Mouse (Mus musculus) liver, embryonic 12.5 days (tissue): ENCODE measurements around the gene Wdr83. TPM values are rescaled to one million over a fixed set of nuclear protein-coding genes. Genes with fewer than 3 reads are reported as not detected.
"Not testable (repeated sequence)": the region's sequence is repeated elsewhere in the genome, so short reads cannot be mapped to it uniquely, and the experiment has no call there.

Experiments used
- ATAC-seq: fragments of 200-750 bp; cut with Nextera tagmentation; 2 replicates; pipeline ENCODE4 v1.8.0; 2017; ENCODE audit warnings: moderate number of reproducible peaks, mild to moderate bottlenecking, moderate library complexity
- H3K27ac ChIP-seq: fragments of 300-500 bp; sonication (generic); 2 replicates; pipeline ENCODE4 v1.5.1; 2016; ENCODE audit warnings: mild to moderate bottlenecking
- H3K27me3 ChIP-seq: fragments of 300-500 bp; sonication (generic); replicated peaks from 2 replicates; pipeline ENCODE4 v1.6.1; 2016; ENCODE audit warnings: mild to moderate bottlenecking, moderate library complexity
- H3K36me3 ChIP-seq: fragments of 300-500 bp; sonication (generic); 2 replicates; pipeline ENCODE4 v1.6.1; 2016; ENCODE audit warnings: mild to moderate bottlenecking, moderate library complexity
- H3K4me1 ChIP-seq: fragments of 300-500 bp; sonication (generic); 2 replicates; pipeline ENCODE4 v1.6.1; 2016
- H3K4me2 ChIP-seq: fragments of 300-500 bp; sonication (generic); 2 replicates; pipeline ENCODE4 v1.6.1; 2016; ENCODE audit warnings: mild to moderate bottlenecking, moderate library complexity
- H3K4me3 ChIP-seq: fragments of 300-500 bp; sonication (generic); 2 replicates; pipeline ENCODE4 v1.5.1; 2016; ENCODE audit warnings: mild to moderate bottlenecking, moderate library complexity
- H3K9ac ChIP-seq: fragments of 300-500 bp; sonication (generic); 2 replicates; pipeline ENCODE4 v1.6.1; 2016; ENCODE audit warnings: mild to moderate bottlenecking, moderate library complexity
- H3K9me3 ChIP-seq: fragments of 300-500 bp; sonication (generic); replicated peaks from 2 replicates; pipeline ENCODE4 v1.6.1; 2016; ENCODE audit warnings: mild to moderate bottlenecking, moderate library complexity
- WGBS: fragments of 180-500 bp; shearing (Covaris S2); methylation state at CpG from one replicate; pipeline ENCODE4 v1.1.7; 2016; ENCODE audit not compliant: insufficient replicate concordance; 5-methylcytosine and 5-hydroxymethylcytosine counted together
- polyA plus RNA-seq: library from polyadenylated mRNA; unstranded; fragments of >200 nt; fragmentation: Nextera tagmentation; extraction: Ambion mirVana; gene quantifications from 2 replicates; pipeline ENCODE4 v1.2.1, GENCODE M21; 2016

Gene Wdr83
- polyA plus RNA-seq, result 30.8 and 33.1 TPM in 2 replicates

- H3K9ac ChIP-seq, result peak within 1 kb of the TSS; percentile 94
- H3K9me3 ChIP-seq, result no peaks in the 10 kb centered on the region
- H3K4me2 ChIP-seq, result peak within 1 kb of the TSS; percentile 89
- H3K4me1 ChIP-seq, result peaks cover 77% of the 10 kb centered on the region
- peak within 1 kb of the TSS; percentile 95 for H3K4me3 ChIP-seq
- H3K27ac ChIP-seq, result peak within 1 kb of the TSS; percentile 82
- peaks cover 46% of the 10 kb centered on the region for H3K36me3 ChIP-seq
- WGBS, result 0% methylated on average over 9 of the region's 9 CpGs
- no peaks in the 10 kb centered on the region for H3K27me3 ChIP-seq
- ATAC-seq, result peak; percentile 78
These were observed at the start of gene Wdr83 for GRCm38 (mm10) chr8:85081216-85081555. TSS of gene Wdr83 (minus strand) at chr8:85081306.

DNA sequence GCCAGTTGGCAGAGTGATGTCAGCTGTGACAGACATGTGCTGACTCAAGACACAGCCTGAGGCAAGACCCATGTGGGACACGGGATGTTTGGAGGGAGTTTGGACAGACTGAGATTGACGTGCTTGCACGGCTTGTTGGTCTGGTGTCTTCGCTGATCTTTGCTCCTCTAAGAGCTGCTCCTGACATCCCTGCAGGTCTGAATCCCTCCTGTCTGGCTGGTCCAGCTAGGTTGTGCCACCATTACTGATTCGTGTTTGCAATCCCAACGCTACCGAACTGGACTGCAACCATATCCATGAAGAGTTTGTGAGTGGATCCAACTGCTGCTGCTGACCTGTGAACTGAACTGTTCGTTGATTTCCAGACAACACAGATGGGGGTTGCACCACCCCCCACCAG lies 42.6 kb upstream of the Wdr83 start:
- Histone ChIP-seq H3K9me3 (no peaks in the 10 kb centered on the region), H3K4me3 (no peak overlapping the region), H3K4me2 (no peak overlapping the region), H3K27ac (no peak overlapping the region), H3K4me1 (no peaks in the 10 kb centered on the region), H3K36me3 (no peaks in the 10 kb centered on the region), H3K9ac (no peak overlapping the region), H3K27me3 (peaks cover 12% of the 10 kb centered on the region)
- 81% methylated on average over 8 of the region's 8 CpGs for WGBS
- ATAC-seq, result no peak

GRCm38 (mm10) chr8:85122995-85123394 lies 41.9 kb upstream of the Wdr83 start, which contains the start of gene Zfp791:
TSS of gene Zfp791 (minus strand) at chr8:85123095.
- no peak for ATAC-seq
- H3K27ac ChIP-seq, result no peak within 1 kb of the TSS
- no peak within 1 kb of the TSS for H3K4me3 ChIP-seq
- H3K9me3 ChIP-seq, result no peaks in the 10 kb centered on the region
- H3K4me2 ChIP-seq, result no peak within 1 kb of the TSS
- 52% methylated on average over 3 of the region's 3 CpGs for WGBS
- H3K27me3 ChIP-seq, result peaks cover 15% of the 10 kb centered on the region
- no peaks in the 10 kb centered on the region for H3K36me3 ChIP-seq
- no peak within 1 kb of the TSS for H3K9ac ChIP-seq
- no peaks in the 10 kb centered on the region for H3K4me1 ChIP-seq

GRCm38 (mm10) chr8:85120251-85120650 lies 39.1 kb upstream of the Wdr83 start:
- not testable (repeated sequence) for H3K4me2 ChIP-seq, H3K36me3 ChIP-seq, ATAC-seq, H3K9me3 ChIP-seq, H3K27ac ChIP-seq, H3K4me1 ChIP-seq, H3K4me3 ChIP-seq, H3K9ac ChIP-seq
- peaks cover 15% of the 10 kb centered on the region for H3K27me3 ChIP-seq
- 67% methylated on average over 5 of the region's 5 CpGs for whole genome bisulfite sequencing

- Histone ChIP-seq H3K36me3 (no peaks in the 10 kb centered on the region), H3K27ac (no peak overlapping the region), H3K9ac (peak overlapping the region; percentile 23; the same call in 1 of the 2 replicates), H3K4me2 (peak overlapping the region; percentile 58), H3K27me3 (peaks cover 15% of the 10 kb centered on the region), H3K4me3 (peak overlapping the region; percentile 47), H3K4me1 (no peaks in the 10 kb centered on the region), H3K9me3 (no peaks in the 10 kb centered on the region)
- peak; percentile 21; the same call in 1 of the 2 replicates for ATAC-seq
- 10% methylated on average over 37 of the region's 37 CpGs for WGBS
These were observed 38.2 kb upstream of the Wdr83 start for GRCm38 (mm10) chr8:85119052-85119981.

DNA sequence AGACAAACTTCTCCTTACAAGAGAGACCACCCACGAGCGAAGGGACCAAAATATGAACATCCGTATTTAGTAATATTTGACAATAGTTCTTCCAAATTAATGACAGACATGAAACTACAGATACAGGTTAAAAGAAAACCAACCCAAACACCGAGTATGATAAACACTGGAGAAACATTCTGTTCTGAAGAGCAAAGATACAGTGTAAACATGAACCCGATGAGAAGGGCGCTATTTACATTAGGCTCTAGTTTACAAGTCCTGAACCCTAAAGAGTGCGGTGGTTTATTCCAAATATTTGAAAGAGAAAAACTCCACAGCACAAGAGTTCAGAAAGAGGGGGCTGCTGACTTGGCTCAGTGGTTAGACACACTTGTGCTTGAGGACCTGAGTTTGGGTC lies 35.9 kb upstream of the Wdr83 start:
- Histone ChIP-seq H3K27me3 (peaks cover 15% of the 10 kb centered on the region), H3K9me3 (no peaks in the 10 kb centered on the region), H3K4me2 (no peak overlapping the region), H3K36me3 (peaks cover under 1% of the 10 kb centered on the region; the same call in 1 of the 2 replicates), H3K4me3 (no peak overlapping the region), H3K4me1 (no peaks in the 10 kb centered on the region), H3K27ac (no peak overlapping the region), H3K9ac (no peak overlapping the region)
- WGBS, result 70% methylated on average over 7 of the region's 7 CpGs
- no peak for ATAC-seq

DNA sequence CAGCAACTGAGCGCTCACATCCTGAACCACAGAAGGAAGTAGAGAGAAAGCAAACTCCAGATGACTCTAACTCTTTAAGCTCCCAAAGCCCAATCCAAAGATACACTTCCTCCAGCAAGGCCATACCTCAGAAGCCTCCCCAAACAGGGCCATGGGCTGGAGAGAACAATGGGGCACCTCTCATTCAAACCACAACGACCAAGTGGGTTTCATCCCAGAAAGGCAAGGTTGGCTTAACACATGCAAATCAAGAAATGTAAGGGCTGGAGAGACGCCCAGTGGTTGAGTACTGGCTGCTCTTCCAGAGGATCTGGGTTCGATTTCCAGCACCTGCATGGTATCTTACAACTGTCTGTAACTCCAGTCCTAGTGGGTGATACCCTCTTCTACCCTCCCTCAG lies 34.4 kb upstream of the Wdr83 start:
- H3K9ac ChIP-seq, result no peak overlapping the region
- H3K4me3 ChIP-seq, result no peak overlapping the region
- ATAC-seq, result no peak
- no peaks in the 10 kb centered on the region for H3K9me3 ChIP-seq
- H3K27me3 ChIP-seq, result peaks cover 15% of the 10 kb centered on the region
- H3K4me1 ChIP-seq, result no peaks in the 10 kb centered on the region
- H3K27ac ChIP-seq, result no peak overlapping the region
- no peak overlapping the region for H3K4me2 ChIP-seq
- WGBS, result 37% methylated on average over 4 of the region's 4 CpGs
- peaks cover 13% of the 10 kb centered on the region for H3K36me3 ChIP-seq

DNA sequence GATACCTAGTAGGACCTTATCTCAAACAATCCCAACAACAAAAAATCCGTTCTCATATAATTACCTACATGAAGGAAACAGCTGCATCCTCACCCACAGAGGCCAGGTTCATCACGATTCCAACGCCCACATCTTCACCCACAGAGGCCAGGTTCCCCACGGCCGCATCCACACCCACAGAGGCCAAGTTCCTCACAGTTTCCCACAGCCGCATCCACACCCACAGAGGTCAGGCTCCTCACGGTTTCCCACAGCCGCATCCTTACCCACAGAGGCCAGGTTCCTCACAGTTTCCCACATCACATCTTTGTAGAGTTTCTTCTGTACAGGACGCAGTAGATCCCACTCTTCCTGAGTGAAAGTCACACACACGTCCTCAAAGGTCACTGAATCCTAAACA lies 32.1 kb upstream of the Wdr83 start:
- no peak overlapping the region for H3K4me3 ChIP-seq
- H3K36me3 ChIP-seq, result peaks cover 24% of the 10 kb centered on the region
- no peaks in the 10 kb centered on the region for H3K9me3 ChIP-seq
- H3K27ac ChIP-seq, result no peak overlapping the region
- no peak overlapping the region for H3K9ac ChIP-seq
- H3K27me3 ChIP-seq, result no peaks in the 10 kb centered on the region
- H3K4me2 ChIP-seq, result no peak overlapping the region
- no peak for ATAC-seq
- 75% methylated on average over 10 of the region's 10 CpGs for WGBS
- no peaks in the 10 kb centered on the region for H3K4me1 ChIP-seq

GRCm38 (mm10) chr8:85100076-85100665 lies 19.1 kb upstream of the Wdr83 start:
- Histone ChIP-seq H3K27me3 (no peaks in the 10 kb centered on the region), H3K4me3 (no peak overlapping the region), H3K4me2 (no peak overlapping the region), H3K27ac (no peak overlapping the region), H3K9ac (no peak overlapping the region), H3K9me3 (peaks cover 7% of the 10 kb centered on the region), H3K4me1 (no peaks in the 10 kb centered on the region), H3K36me3 (peaks cover 36% of the 10 kb centered on the region)
- ATAC-seq, result no peak
- 62% methylated on average over 4 of the region's 4 CpGs for WGBS

GRCm38 (mm10) chr8:85096850-85097249 lies 15.7 kb upstream of the Wdr83 start:
- peaks cover 67% of the 10 kb centered on the region for H3K36me3 ChIP-seq
- H3K4me3 ChIP-seq, result no peak overlapping the region
- H3K9ac ChIP-seq, result no peak overlapping the region
- peaks cover 4% of the 10 kb centered on the region for H3K9me3 ChIP-seq
- no peak overlapping the region for H3K4me2 ChIP-seq
- no peak overlapping the region for H3K27ac ChIP-seq
- WGBS, result 78% methylated on average over 4 of the region's 4 CpGs
- no peaks in the 10 kb centered on the region for H3K27me3 ChIP-seq
- ATAC-seq, result no peak
- H3K4me1 ChIP-seq, result 0 out of 2 replicates have a peak, but pooled peaks cover under 1% of the 10 kb centered on the region

- no peaks in the 10 kb centered on the region for H3K9me3 ChIP-seq
- no peaks in the 10 kb centered on the region for H3K27me3 ChIP-seq
- WGBS, result 81% methylated on average over 16 of the region's 16 CpGs
- H3K4me2 ChIP-seq, result no peak overlapping the region
- peaks cover 7% of the 10 kb centered on the region; the same call in 1 of the 2 replicates for H3K4me1 ChIP-seq
- H3K4me3 ChIP-seq, result no peak overlapping the region
- peaks cover 74% of the 10 kb centered on the region for H3K36me3 ChIP-seq
- ATAC-seq, result no peak
- no peak overlapping the region for H3K9ac ChIP-seq
- no peak overlapping the region for H3K27ac ChIP-seq
These were observed 15.1 kb upstream of the Wdr83 start for GRCm38 (mm10) chr8:85096196-85096595.

- no peak overlapping the region for H3K27ac ChIP-seq
- H3K9ac ChIP-seq, result no peak overlapping the region
- H3K27me3 ChIP-seq, result no peaks in the 10 kb centered on the region
- peaks cover 79% of the 10 kb centered on the region for H3K36me3 ChIP-seq
- H3K9me3 ChIP-seq, result no peaks in the 10 kb centered on the region
- H3K4me3 ChIP-seq, result no peak overlapping the region
- no peak overlapping the region for H3K4me2 ChIP-seq
- no peak for ATAC-seq
- WGBS, result 85% methylated on average over 7 of the region's 7 CpGs
- peaks cover 10% of the 10 kb centered on the region; the same call in 1 of the 2 replicates for H3K4me1 ChIP-seq
These were observed 14.5 kb upstream of the Wdr83 start for GRCm38 (mm10) chr8:85095566-85095965.
